Mouse (Mus musculus): ENCODE measurements around the gene Zzef1. TPM values are rescaled to one million over a fixed set of nuclear protein-coding genes. Genes with fewer than 3 reads are reported as not detected.

Zzef1 gene
- polyA plus RNA-seq, 1 experiment from 2014 or later: 11.7 TPM

GRCm38 (mm10) chr11:72926226-72926890, 130.3 kb downstream of the Zzef1 start:
- H3K27me3 ChIP-seq (replicated peaks; ENCODE audit: control insufficient read depth, insufficient read depth, low read length): no peaks in the 10 kb centered on the region
- DNase-seq (ENCODE audit: low spot score) (peak; percentile 54), ATAC-seq (replicated peaks; ENCODE audit: low FRiP score) (0 out of 2 replicates have a peak, but pooled peaks have one; percentile 42)
- no peak overlapping the region for H3K27ac ChIP-seq (ENCODE audit: low read depth, low read length)
- peaks cover 25% of the 10 kb centered on the region for H3K4me1 ChIP-seq (replicated peaks; ENCODE audit: control insufficient read depth, insufficient read depth, low read length)
- no peaks in the 10 kb centered on the region for H3K9me3 ChIP-seq (ENCODE audit: control insufficient read depth, low read length)
- WGBS: 58% methylated on average over 13 of the region's 13 CpGs
- H3K4me2 ChIP-seq: no peak overlapping the region
- peaks cover 8% of the 10 kb centered on the region; the same call in 1 of the 2 replicates for H3K36me3 ChIP-seq (ENCODE audit: control insufficient read depth, insufficient read depth, low read length)
- H3K9ac ChIP-seq (ENCODE audit: low read depth, low read length): no peak overlapping the region
- H3K4me3 ChIP-seq (ENCODE audit: low read depth, low read length): no peak overlapping the region

GRCm38 (mm10) chr11:72928516-72928915, 132.5 kb downstream of the Zzef1 start:
- no peaks in the 10 kb centered on the region for H3K27me3 ChIP-seq (replicated peaks; ENCODE audit: control insufficient read depth, insufficient read depth, low read length)
- H3K4me1 ChIP-seq (replicated peaks; ENCODE audit: control insufficient read depth, insufficient read depth, low read length): peaks cover 20% of the 10 kb centered on the region
- no peak for ATAC-seq (replicated peaks; ENCODE audit: low FRiP score)
- no peak overlapping the region for H3K4me3 ChIP-seq (ENCODE audit: low read depth, low read length)
- no peak overlapping the region for H3K27ac ChIP-seq (ENCODE audit: low read depth, low read length)
- no peak for DNase-seq (ENCODE audit: low spot score)
- H3K9me3 ChIP-seq (ENCODE audit: control insufficient read depth, low read length): no peaks in the 10 kb centered on the region
- H3K4me2 ChIP-seq: no peak overlapping the region
- H3K36me3 ChIP-seq (ENCODE audit: control insufficient read depth, insufficient read depth, low read length): peaks cover 8% of the 10 kb centered on the region; the same call in 1 of the 2 replicates
- no peak overlapping the region for H3K9ac ChIP-seq (ENCODE audit: low read depth, low read length)
- WGBS: 71% methylated on average over 2 of the region's 2 CpGs

GRCm38 (mm10) chr11:72940208-72941143, 144.4 kb downstream of the Zzef1 start:
- Histone ChIP-seq H3K4me1 (replicated peaks; ENCODE audit: control insufficient read depth, insufficient read depth, low read length) (peaks cover 15% of the 10 kb centered on the region), H3K9ac (ENCODE audit: low read depth, low read length) (peak overlapping the region; percentile 52), H3K9me3 (ENCODE audit: control insufficient read depth, low read length) (no peaks in the 10 kb centered on the region), H3K4me2 (peak overlapping the region; percentile 63), H3K4me3 (ENCODE audit: low read depth, low read length) (peak overlapping the region; percentile 55), H3K27ac (ENCODE audit: low read depth, low read length) (no peak overlapping the region), H3K27me3 (replicated peaks; ENCODE audit: control insufficient read depth, insufficient read depth, low read length) (no peaks in the 10 kb centered on the region), H3K36me3 (ENCODE audit: control insufficient read depth, insufficient read depth, low read length) (no peaks in the 10 kb centered on the region)
- 30% methylated on average over 20 of the region's 20 CpGs for WGBS
- DNase-seq (ENCODE audit: low spot score): peak; percentile 47
- ATAC-seq (replicated peaks; ENCODE audit: low FRiP score): peak; percentile 74; the same call in 1 of the 2 replicates

GRCm38 (mm10) chr11:72944996-72945793, 149.2 kb downstream of the Zzef1 start:
- Histone ChIP-seq H3K4me3 (ENCODE audit: low read depth, low read length) (no peak overlapping the region), H3K4me2 (no peak overlapping the region), H3K9me3 (ENCODE audit: control insufficient read depth, low read length) (no peaks in the 10 kb centered on the region), H3K9ac (ENCODE audit: low read depth, low read length) (no peak overlapping the region), H3K27me3 (replicated peaks; ENCODE audit: control insufficient read depth, insufficient read depth, low read length) (0 out of 2 replicates have a peak, but pooled peaks cover 2% of the 10 kb centered on the region), H3K27ac (ENCODE audit: low read depth, low read length) (peak overlapping the region; percentile 21; the same call in 1 of the 2 replicates), H3K4me1 (replicated peaks; ENCODE audit: control insufficient read depth, insufficient read depth, low read length) (peaks cover 30% of the 10 kb centered on the region), H3K36me3 (ENCODE audit: control insufficient read depth, insufficient read depth, low read length) (no peaks in the 10 kb centered on the region)
- 46% methylated on average over 7 of the region's 7 CpGs for WGBS
- DNase-seq (ENCODE audit: low spot score): no peak
- ATAC-seq (replicated peaks; ENCODE audit: low FRiP score): no peak

- Histone ChIP-seq H3K9ac (ENCODE audit: low read depth, low read length) (no peak overlapping the region), H3K9me3 (ENCODE audit: control insufficient read depth, low read length) (no peaks in the 10 kb centered on the region), H3K4me3 (ENCODE audit: low read depth, low read length) (no peak overlapping the region), H3K4me1 (replicated peaks; ENCODE audit: control insufficient read depth, insufficient read depth, low read length) (peaks cover 25% of the 10 kb centered on the region), H3K4me2 (peak overlapping the region; percentile 26; the same call in 1 of the 2 replicates), H3K27me3 (replicated peaks; ENCODE audit: control insufficient read depth, insufficient read depth, low read length) (0 out of 2 replicates have a peak, but pooled peaks cover 2% of the 10 kb centered on the region), H3K36me3 (ENCODE audit: control insufficient read depth, insufficient read depth, low read length) (no peaks in the 10 kb centered on the region), H3K27ac (ENCODE audit: low read depth, low read length) (peak overlapping the region; percentile 21; the same call in 1 of the 2 replicates)
- ATAC-seq (replicated peaks; ENCODE audit: low FRiP score) (no peak; the same call in 1 of the 2 replicates), DNase-seq (ENCODE audit: low spot score) (no peak)
- 19% methylated on average over 6 of the region's 6 CpGs for WGBS
Observed at GRCm38 (mm10) chr11:72945875-72946559, 150.0 kb downstream of the Zzef1 start.

GRCm38 (mm10) chr11:72946560-72947119, 150.6 kb downstream of the Zzef1 start:
- Histone ChIP-seq H3K36me3 (ENCODE audit: control insufficient read depth, insufficient read depth, low read length) (no peaks in the 10 kb centered on the region), H3K9ac (ENCODE audit: low read depth, low read length) (no peak overlapping the region), H3K4me2 (peak overlapping the region; percentile 26; the same call in 1 of the 2 replicates), H3K4me1 (replicated peaks; ENCODE audit: control insufficient read depth, insufficient read depth, low read length) (peaks cover 25% of the 10 kb centered on the region), H3K9me3 (ENCODE audit: control insufficient read depth, low read length) (no peaks in the 10 kb centered on the region), H3K27me3 (replicated peaks; ENCODE audit: control insufficient read depth, insufficient read depth, low read length) (0 out of 2 replicates have a peak, but pooled peaks cover 2% of the 10 kb centered on the region), H3K27ac (ENCODE audit: low read depth, low read length) (peak overlapping the region; percentile 6; the same call in 1 of the 2 replicates), H3K4me3 (ENCODE audit: low read depth, low read length) (no peak overlapping the region)
- ATAC-seq (replicated peaks; ENCODE audit: low FRiP score): no peak
- 22% methylated on average over 6 of the region's 6 CpGs for WGBS
- no peak for DNase-seq (ENCODE audit: low spot score)

- Histone ChIP-seq H3K4me3 (ENCODE audit: low read depth, low read length) (no peak overlapping the region), H3K27me3 (replicated peaks; ENCODE audit: control insufficient read depth, insufficient read depth, low read length) (0 out of 2 replicates have a peak, but pooled peaks cover 2% of the 10 kb centered on the region), H3K4me1 (replicated peaks; ENCODE audit: control insufficient read depth, insufficient read depth, low read length) (peaks cover 28% of the 10 kb centered on the region), H3K9ac (ENCODE audit: low read depth, low read length) (no peak overlapping the region), H3K27ac (ENCODE audit: low read depth, low read length) (no peak overlapping the region), H3K36me3 (ENCODE audit: control insufficient read depth, insufficient read depth, low read length) (no peaks in the 10 kb centered on the region), H3K9me3 (ENCODE audit: control insufficient read depth, low read length) (no peaks in the 10 kb centered on the region), H3K4me2 (no peak overlapping the region)
- no peak for ATAC-seq (replicated peaks; ENCODE audit: low FRiP score)
- WGBS: 78% methylated on average over 11 of the region's 11 CpGs
- DNase-seq (ENCODE audit: low spot score): no peak
Observed at GRCm38 (mm10) chr11:72947840-72948239, 151.8 kb downstream of the Zzef1 start.

Measured in liver, embryonic 11.5 days (tissue).